8 mouse cellular contexts compared by ENCODE assay signal in the genomic region with DNA sequence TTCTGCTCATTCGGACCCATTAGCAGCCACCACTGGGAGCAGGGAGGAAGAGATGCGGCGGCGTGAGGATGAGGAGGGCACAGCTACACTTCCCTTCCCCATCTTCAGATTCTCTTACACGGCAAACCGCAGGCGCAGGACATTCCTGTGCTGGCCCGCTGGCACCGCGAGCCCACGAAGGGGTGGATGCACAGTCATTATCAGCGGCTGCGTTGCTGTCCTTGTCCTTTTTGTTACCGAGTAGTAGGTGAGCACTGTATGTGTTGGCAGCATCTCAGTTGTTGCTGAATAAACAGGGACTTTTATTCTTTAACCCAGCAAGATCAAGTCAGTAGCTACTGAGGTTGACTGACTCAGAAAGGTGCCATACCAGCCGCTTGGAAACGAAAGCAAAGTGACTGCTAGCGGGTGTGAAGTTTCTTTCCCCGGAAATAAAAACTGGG. TPM values are rescaled to one million over a fixed set of nuclear protein-coding genes. Genes with fewer than 3 reads are reported as not detected.
DNase-seq lines count a peak whose midpoint lies in the region; ATAC-seq lines count a peak whose summit lies in the region.

No protein-coding gene starts in this region.

- H3K36me3 ChIP-seq in midbrain, embryonic 11.5 days (ENCODE audit: control insufficient read depth, insufficient read depth, low read length): no peaks in the 10 kb centered on the region
- no peaks in the 10 kb centered on the region for H3K36me3 ChIP-seq in midbrain, embryonic 10.5 days
- H3K36me3 ChIP-seq in forebrain, embryonic 14.5 days (ENCODE audit: control insufficient read depth, insufficient read depth, low read length): no peaks in the 10 kb centered on the region
- no peaks in the 10 kb centered on the region for H3K36me3 ChIP-seq in kidney, embryonic 14.5 days (ENCODE audit: control insufficient read depth, insufficient read depth, low read length)

- no peaks in the 10 kb centered on the region for H3K9me3 ChIP-seq in midbrain, embryonic 11.5 days (ENCODE audit: control insufficient read depth, low read length)
- H3K9me3 ChIP-seq in midbrain, embryonic 10.5 days (replicated peaks): no peaks in the 10 kb centered on the region
- no peaks in the 10 kb centered on the region for H3K9me3 ChIP-seq in forebrain, embryonic 14.5 days (replicated peaks; ENCODE audit: control insufficient read depth, low read length)
- no peaks in the 10 kb centered on the region for H3K9me3 ChIP-seq in kidney, embryonic 14.5 days (ENCODE audit: control insufficient read depth, low read length)

- no peak overlapping the region for H3K27ac ChIP-seq in midbrain, embryonic 11.5 days (ENCODE audit: low read depth, low read length)
- H3K27ac ChIP-seq in midbrain, embryonic 10.5 days (replicated peaks): no peak overlapping the region
- H3K27ac ChIP-seq in forebrain, embryonic 14.5 days (ENCODE audit: low read depth, low read length): no peak overlapping the region
- H3K27ac ChIP-seq in kidney, embryonic 14.5 days (ENCODE audit: low read depth, low read length): no peak overlapping the region

- ATAC-seq in midbrain, embryonic 11.5 days (ENCODE audit: low FRiP score): no peak
- no peak for ATAC-seq in forebrain, embryonic 14.5 days
- no peak for ATAC-seq in kidney, embryonic 14.5 days (ENCODE audit: low FRiP score, low TSS enrichment)
- ATAC-seq in megakaryocyte, adult 5-6 weeks (ENCODE audit: poor library complexity, severe bottlenecking): peak; percentile 42

- H3K9ac ChIP-seq in midbrain, embryonic 11.5 days (ENCODE audit: low read length): no peak overlapping the region
- no peak overlapping the region for H3K9ac ChIP-seq in forebrain, embryonic 14.5 days (ENCODE audit: low read length)
- no peak overlapping the region for H3K9ac ChIP-seq in kidney, embryonic 14.5 days (ENCODE audit: low read depth, low read length)

- H3K4me3 ChIP-seq in midbrain, embryonic 11.5 days (ENCODE audit: low read depth, low read length): no peak overlapping the region
- no peak overlapping the region for H3K4me3 ChIP-seq in midbrain, embryonic 10.5 days
- H3K4me3 ChIP-seq in forebrain, embryonic 14.5 days (ENCODE audit: low read depth, low read length): no peak overlapping the region
- peak overlapping the region; percentile 22 for H3K4me3 ChIP-seq in kidney, embryonic 14.5 days (ENCODE audit: low read length)

- H3K27me3 ChIP-seq in midbrain, embryonic 11.5 days (ENCODE audit: control insufficient read depth, insufficient read depth, low read length): no peaks in the 10 kb centered on the region
- no peaks in the 10 kb centered on the region for H3K27me3 ChIP-seq in midbrain, embryonic 10.5 days (ENCODE audit: low read depth, poor library complexity, severe bottlenecking)
- no peaks in the 10 kb centered on the region for H3K27me3 ChIP-seq in forebrain, embryonic 14.5 days (replicated peaks; ENCODE audit: control insufficient read depth, insufficient read depth, low read length)
- no peaks in the 10 kb centered on the region for H3K27me3 ChIP-seq in kidney, embryonic 14.5 days (ENCODE audit: control insufficient read depth, insufficient read depth, low read length)

- no peaks in the 10 kb centered on the region for H3K4me1 ChIP-seq in midbrain, embryonic 11.5 days (ENCODE audit: control insufficient read depth, insufficient read depth, low read length)
- H3K4me1 ChIP-seq in midbrain, embryonic 10.5 days: no peaks in the 10 kb centered on the region
- no peaks in the 10 kb centered on the region for H3K4me1 ChIP-seq in forebrain, embryonic 14.5 days (ENCODE audit: control insufficient read depth, insufficient read depth, low read length)
- H3K4me1 ChIP-seq in kidney, embryonic 14.5 days (ENCODE audit: control insufficient read depth, insufficient read depth, low read length): no peaks in the 10 kb centered on the region

- WGBS in midbrain, embryonic 11.5 days: 53% methylated on average over 18 of the region's 18 CpGs
- 53% methylated on average over 18 of the region's 18 CpGs for WGBS in midbrain, embryonic 10.5 days
- 64% methylated on average over 18 of the region's 18 CpGs for WGBS in forebrain, embryonic 14.5 days
- 38% methylated on average over 18 of the region's 18 CpGs for WGBS in kidney, embryonic 14.5 days

- no peak for DNase-seq in midbrain, embryonic 11.5 days (ENCODE audit: low spot score, missing footprints)
- no peak for DNase-seq in midbrain, embryonic 10.5 days (ENCODE audit: low spot score)
- DNase-seq in forebrain, embryonic 14.5 days (ENCODE audit: low spot score): no peak
- DNase-seq in thymus, postnatal 25 days: peak; percentile 71
- DNase-seq in layer of hippocampus, adult 9-11 months: no peak
- no peak for DNase-seq in gastrocnemius, adult 18-20 months (ENCODE audit: low spot score)

- 0 out of 2 replicates have a peak overlapping the region, but pooled peaks have one; percentile 6 for H3K4me2 ChIP-seq in midbrain, embryonic 11.5 days
- H3K4me2 ChIP-seq in forebrain, embryonic 14.5 days (ENCODE audit: low read length): peak overlapping the region; percentile 18; the same call in 1 of the 2 replicates
- H3K4me2 ChIP-seq in kidney, embryonic 14.5 days (replicated peaks; ENCODE audit: low read depth, low read length): peak overlapping the region; percentile 44

RNA-seq across cellular contexts. Expression of a gene that starts 13.8 kb away (rescaled TPM):
- polyA plus RNA-seq in midbrain, embryonic 11.5 days (2014; fragmentation: Nextera tagmentation; extraction: Ambion mirVana): 798 and 807 TPM in 2 replicates
- polyA plus RNA-seq in midbrain, embryonic 10.5 days (2016; fragmentation: Nextera tagmentation; extraction: Ambion mirVana): 721 and 804 TPM in 2 replicates
- 534 and 557 TPM in 2 replicates for polyA plus RNA-seq in forebrain, embryonic 14.5 days (2014; fragmentation: Nextera tagmentation; extraction: Ambion mirVana)
- 790 and 1,118 TPM in 2 replicates for polyA plus RNA-seq in kidney, embryonic 14.5 days (2014; fragmentation: Nextera tagmentation; extraction: Ambion mirVana)
- total RNA-seq in megakaryocyte, adult 5-6 weeks (2015): 639 and 700 TPM in 2 replicates
- total RNA-seq in megakaryocyte, adult 5-6 weeks (2017): 625 and 748 TPM in 2 replicates
- total RNA-seq in gastrocnemius, adult 18-20 months (2021): 100 to 1,000 TPM in 1 of 2 experiments, 10 to 100 TPM in 1; 85.1 to 119 TPM
